Mouse (Mus musculus) C2C12 (cell line): ENCODE data around the gene Cab39l.

ENCODE experiments used
- CTCF ChIP-seq: IDR thresholded peaks from one replicate; pipeline ENCODE4 v1.5.1; 2011; ENCODE audit not compliant: control insufficient read depth, insufficient read depth, insufficient read length
- MYOD1 ChIP-seq: IDR thresholded peaks from one replicate; pipeline ENCODE4 v1.6.1; 2011; ENCODE audit warnings: low read depth; ENCODE audit not compliant: control insufficient read depth, insufficient read length

- TF ChIP-seq CTCF (no peak), MYOD1 (no peak)
These were observed 110.1 kb downstream of the Cab39l start for GRCm38 (mm10) chr14:59550841-59551240.
